Mouse (Mus musculus): Measurements from ENCODE around the gene Capns2. TPM values are rescaled to one million over a fixed set of nuclear protein-coding genes. Genes with fewer than 3 reads are reported as not detected.

Capns2 gene
- total and polyA plus RNA-seq, 3 experiments, result 0.21 to 0.62 TPM; not detected in 1

GRCm38 (mm10) chr8:92938056-92938455, 36.8 kb downstream of the Capns2 start:
- H3K79me2 ChIP-seq (ENCODE audit: control insufficient read depth, insufficient read depth, low read length, poor library complexity), result no peaks in the 10 kb centered on the region
- no peaks in the 10 kb centered on the region for H3K36me3 ChIP-seq (ENCODE audit: control insufficient read depth in 1 of 2, insufficient read depth in 2 of 2, low read length in 2 of 2)
- no peak for TF ChIP-seq HCFC1 (IDR thresholded peaks at IDR 0.05; ENCODE audit: low read depth, low read length)
- TF ChIP-seq EP300 (IDR thresholded peaks at IDR 0.05; ENCODE audit: low read depth in 1 of 2, low read length in 2 of 2), result no peak
- TF ChIP-seq CTCF (IDR thresholded peaks at IDR 0.05 in 2 of 3, conservative IDR thresholded peaks at IDR 0.05 in 1 of 3; ENCODE audit: control insufficient read depth in 1 of 3, insufficient read depth in 1 of 3, low read depth in 2 of 3, low read length in 3 of 3, poor library complexity in 1 of 3, severe bottlenecking in 1 of 3), result no peak
- TF ChIP-seq UBTF (IDR thresholded peaks at IDR 0.05; ENCODE audit: borderline replicate concordance, insufficient read depth, low read depth, low read length), result no peak
- no peak for TF ChIP-seq RAD21 (IDR thresholded peaks at IDR 0.05; ENCODE audit: low read depth, low read length)
- TF ChIP-seq MYC (IDR thresholded peaks at IDR 0.05; ENCODE audit: low read depth, low read length), result no peak
- TF ChIP-seq USF2 (IDR thresholded peaks at IDR 0.05; ENCODE audit: borderline replicate concordance in 1 of 2, insufficient read depth in 1 of 2, low read depth in 1 of 2, low read length in 2 of 2), result no peak
- TF ChIP-seq ZMIZ1 (IDR thresholded peaks at IDR 0.05; ENCODE audit: low read depth, low read length), result no peak
- no peak for TF ChIP-seq MXI1 (IDR thresholded peaks at IDR 0.05; ENCODE audit: low read depth, low read length)
- no peak for TF ChIP-seq E2F4 (IDR thresholded peaks at IDR 0.05; ENCODE audit: borderline replicate concordance, low read depth, low read length)
- TF ChIP-seq CHD1 (IDR thresholded peaks at IDR 0.05; ENCODE audit: low read depth, low read length), result no peak
- TF ChIP-seq MAX (IDR thresholded peaks at IDR 0.05; ENCODE audit: low read length), result no peak
- no peak for TF ChIP-seq ZNF384 (IDR thresholded peaks at IDR 0.05; ENCODE audit: low read depth, low read length)
- no peak for TF ChIP-seq NELFE (IDR thresholded peaks at IDR 0.05; ENCODE audit: low read depth, low read length)
- no peak for TF ChIP-seq MAZ (IDR thresholded peaks at IDR 0.05; ENCODE audit: low read depth, low read length)
- TF ChIP-seq KAT2A (conservative IDR thresholded peaks at IDR 0.05; ENCODE audit: low read depth, low read length), result no peak
- TF ChIP-seq SMC3 (IDR thresholded peaks at IDR 0.05; ENCODE audit: low read depth, low read length), result no peak
- no peak overlapping the region for H3K4me3 ChIP-seq (ENCODE audit: control insufficient read depth in 1 of 2, insufficient read depth in 1 of 2, low read depth in 2 of 2, low read length in 2 of 2)
- no peaks in the 10 kb centered on the region for H3K27me3 ChIP-seq (ENCODE audit: control insufficient read depth in 1 of 2, insufficient read depth in 2 of 2, low read length in 2 of 2)
- no peaks in the 10 kb centered on the region for H3K9me3 ChIP-seq (replicated peaks; ENCODE audit: insufficient read depth, low read length)
- DNase-seq (ENCODE audit: low read depth, low spot score), result no peak
- H3K4me1 ChIP-seq (ENCODE audit: control insufficient read depth in 1 of 2, insufficient read depth in 2 of 2, low read length in 2 of 2), result no peaks in the 10 kb centered on the region
- H3K9ac ChIP-seq (ENCODE audit: control insufficient read depth, low read depth, low read length, poor library complexity, severe bottlenecking), result no peak overlapping the region
- no peak overlapping the region for H3K27ac ChIP-seq (ENCODE audit: control insufficient read depth, low read depth, low read length)

GRCm38 (mm10) chr8:92949071-92949470, 47.9 kb downstream of the Capns2 start:
- no peaks in the 10 kb centered on the region for H3K36me3 ChIP-seq (ENCODE audit: control insufficient read depth in 1 of 2, insufficient read depth in 2 of 2, low read length in 2 of 2)
- H3K9me3 ChIP-seq (replicated peaks; ENCODE audit: insufficient read depth, low read length), result no peaks in the 10 kb centered on the region
- H3K79me2 ChIP-seq (ENCODE audit: control insufficient read depth, insufficient read depth, low read length, poor library complexity), result no peaks in the 10 kb centered on the region
- no peaks in the 10 kb centered on the region for H3K4me1 ChIP-seq (ENCODE audit: control insufficient read depth in 1 of 2, insufficient read depth in 2 of 2, low read length in 2 of 2)
- DNase-seq (ENCODE audit: low read depth, low spot score), result no peak
- TF ChIP-seq CTCF (IDR thresholded peaks at IDR 0.05 in 2 of 3, conservative IDR thresholded peaks at IDR 0.05 in 1 of 3; ENCODE audit: control insufficient read depth in 1 of 3, insufficient read depth in 1 of 3, low read depth in 2 of 3, low read length in 3 of 3, poor library complexity in 1 of 3, severe bottlenecking in 1 of 3) (no peak), HCFC1 (IDR thresholded peaks at IDR 0.05; ENCODE audit: low read depth, low read length) (no peak), MAX (IDR thresholded peaks at IDR 0.05; ENCODE audit: low read length) (no peak), ZMIZ1 (IDR thresholded peaks at IDR 0.05; ENCODE audit: low read depth, low read length) (no peak)
- H3K27me3 ChIP-seq (ENCODE audit: control insufficient read depth in 1 of 2, insufficient read depth in 2 of 2, low read length in 2 of 2), result no peaks in the 10 kb centered on the region
- no peak overlapping the region for H3K4me3 ChIP-seq (ENCODE audit: control insufficient read depth in 1 of 2, insufficient read depth in 1 of 2, low read depth in 2 of 2, low read length in 2 of 2)
- H3K9ac ChIP-seq (ENCODE audit: control insufficient read depth, low read depth, low read length, poor library complexity, severe bottlenecking), result no peak overlapping the region
- H3K27ac ChIP-seq (ENCODE audit: control insufficient read depth, low read depth, low read length), result no peak overlapping the region
